Mouse (Mus musculus): Measurements from ENCODE around the gene Gdi1.

The Gdi1 gene

GRCm38 (mm10) chrX:74304867-74305700 is at the start of gene Gdi1:
TSS of gene Gdi1 (plus strand) at chrX:74304998.
- DNase-seq (ENCODE audit: low spot score): peak; percentile 60

- DNase-seq (ENCODE audit: low spot score): no peak
These were observed 47.1 kb upstream of the Gdi1 start for GRCm38 (mm10) chrX:74257746-74258145.

GRCm38 (mm10) chrX:74269736-74270061 is 35.1 kb upstream of the Gdi1 start:
- no peak for DNase-seq (ENCODE audit: low spot score)

GRCm38 (mm10) chrX:74270062-74270901 is 34.5 kb upstream of the Gdi1 start, which contains the start of gene Rpl10:
TSS of gene Rpl10 (plus strand) at chrX:74270812.
- DNase-seq (ENCODE audit: low spot score): peak; percentile 73

- no peak for DNase-seq (ENCODE audit: low spot score)
These were observed 33.8 kb upstream of the Gdi1 start for GRCm38 (mm10) chrX:74270902-74271551.

GRCm38 (mm10) chrX:74273422-74274322 is 31.1 kb upstream of the Gdi1 start:
- DNase-seq (ENCODE audit: low spot score): no peak

GRCm38 (mm10) chrX:74277916-74278315 is 26.9 kb upstream of the Gdi1 start:
- no peak for DNase-seq (ENCODE audit: low spot score)

GRCm38 (mm10) chrX:74281041-74281731 is 23.6 kb upstream of the Gdi1 start:
- no peak for DNase-seq (ENCODE audit: low spot score)

GRCm38 (mm10) chrX:74281732-74282394 is 22.9 kb upstream of the Gdi1 start, which contains the start of the genes Taz and Dnase1l1:
TSS of gene Taz (plus strand) at chrX:74281912.
TSS of gene Dnase1l1 (minus strand) at chrX:74282337.
- DNase-seq (ENCODE audit: low spot score): no peak

GRCm38 (mm10) chrX:74282395-74283091 is 22.3 kb upstream of the Gdi1 start:
- DNase-seq (ENCODE audit: low spot score): peak; percentile 62

GRCm38 (mm10) chrX:74283092-74283437 is 21.7 kb upstream of the Gdi1 start:
- no peak for DNase-seq (ENCODE audit: low spot score)

GRCm38 (mm10) chrX:74293431-74293830 is 11.4 kb upstream of the Gdi1 start:
- DNase-seq (ENCODE audit: low spot score): no peak

GRCm38 (mm10) chrX:74296538-74297448 is 8.0 kb upstream of the Gdi1 start, which contains the start of gene Atp6ap1:
TSS of gene Atp6ap1 (plus strand) at chrX:74297097.
- DNase-seq (ENCODE audit: low spot score): peak; percentile 78

- DNase-seq (ENCODE audit: low spot score): no peak
These were observed 6.5 kb upstream of the Gdi1 start for GRCm38 (mm10) chrX:74298348-74298747.

- DNase-seq (ENCODE audit: low spot score): no peak
These were observed 5.1 kb upstream of the Gdi1 start for GRCm38 (mm10) chrX:74299721-74300120.

GRCm38 (mm10) chrX:74312540-74313464 is 8.0 kb downstream of the Gdi1 start, which contains the start of gene Fam50a:
TSS of gene Fam50a (plus strand) at chrX:74313033.
- peak; percentile 60 for DNase-seq (ENCODE audit: low spot score)

GRCm38 (mm10) chrX:74328725-74329161 is 23.9 kb downstream of the Gdi1 start, which contains the start of gene Plxna3:
TSS of gene Plxna3 (plus strand) at chrX:74329066.
- DNase-seq (ENCODE audit: low spot score): peak; percentile 65
